In the genomic region with DNA sequence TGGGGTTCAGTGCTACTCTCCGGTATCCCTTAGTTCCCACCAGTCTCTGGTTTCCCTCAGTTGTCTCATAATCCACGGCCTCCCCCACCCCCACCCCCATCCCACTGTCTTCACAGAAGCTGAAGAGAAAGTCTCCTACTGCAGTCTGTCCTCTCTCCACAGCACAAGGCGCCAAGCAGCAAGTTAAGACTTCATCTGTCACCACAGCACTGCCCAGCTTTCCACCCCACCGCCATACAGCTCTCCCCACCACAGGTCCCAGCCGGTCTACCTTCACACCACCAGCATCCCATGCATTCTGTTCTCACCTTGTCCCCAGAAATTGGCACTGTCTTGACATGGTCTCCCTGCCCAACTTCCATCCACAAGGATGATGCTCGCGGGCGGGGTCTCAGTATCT, we compare ENCODE assay signal across 13 mouse cellular contexts. TPM values are rescaled to one million over a fixed set of nuclear protein-coding genes. Genes with fewer than 3 reads are reported as not detected.
DNase-seq lines count a peak whose midpoint lies in the region; ATAC-seq lines count a peak whose summit lies in the region.
"Had no signal": no experiment of that assay in that cellular context is flagged by ENCODE, and none has a peak within 500 bp of the region (broad histone marks: within the 10 kb centered on the region; RNA-seq: fewer than 3 reads in every experiment).

No protein-coding gene starts in this region.

- peak overlapping the region; percentile 71 for H3K4me2 ChIP-seq in heart, embryonic 12.5 days
- H3K4me2 ChIP-seq in hindbrain, embryonic 12.5 days (replicated peaks) = peak overlapping the region; percentile 65
- 0 out of 2 replicates have a peak overlapping the region, but pooled peaks have one; percentile 59 for H3K4me2 ChIP-seq in liver, embryonic 16.5 days (ENCODE audit: low read depth, low read length)

- intact Hi-C loops in heart, postnatal 14 days (cut with DNase I) = no loop called here

- no peak overlapping the region for H3K27ac ChIP-seq in heart, embryonic 12.5 days (ENCODE audit: poor library complexity, severe bottlenecking)
- no peak overlapping the region for H3K27ac ChIP-seq in brown adipose tissue, adult 24 weeks (replicated peaks; ENCODE audit: low read depth, low read length)
- H3K27ac ChIP-seq in hindbrain, embryonic 12.5 days = no peak overlapping the region
- no peak overlapping the region for H3K27ac ChIP-seq in liver, embryonic 16.5 days (ENCODE audit: low read length)

- peak overlapping the region; percentile 58 for H3K4me3 ChIP-seq in heart, embryonic 12.5 days
- 0 out of 2 replicates have a peak overlapping the region, but pooled peaks have one; percentile 13 for H3K4me3 ChIP-seq in brown adipose tissue, adult 24 weeks (ENCODE audit: insufficient read depth, low read depth, low read length)
- H3K4me3 ChIP-seq in hindbrain, embryonic 12.5 days = peak overlapping the region; percentile 49
- no peak overlapping the region for H3K4me3 ChIP-seq in liver, embryonic 16.5 days (ENCODE audit: low read depth, low read length)

- 18% methylated on average over 8 of the region's 8 CpGs for WGBS in heart, embryonic 12.5 days
- WGBS in hindbrain, embryonic 12.5 days = 27% methylated on average over 8 of the region's 8 CpGs
- WGBS in liver, embryonic 16.5 days (ENCODE audit: insufficient replicate concordance) = 35% methylated on average over 8 of the region's 8 CpGs

- 0 out of 2 replicates have a peak, but pooled peaks cover 3% of the 10 kb centered on the region for H3K27me3 ChIP-seq in heart, embryonic 12.5 days (replicated peaks)
- peaks cover 54% of the 10 kb centered on the region for H3K27me3 ChIP-seq in hindbrain, embryonic 12.5 days
- peaks cover 31% of the 10 kb centered on the region for H3K27me3 ChIP-seq in liver, embryonic 16.5 days (ENCODE audit: control insufficient read depth, insufficient read depth, low read depth, low read length)

- H3K36me3 ChIP-seq in heart, embryonic 12.5 days = no peaks in the 10 kb centered on the region; the same call in 1 of the 2 replicates
- H3K36me3 ChIP-seq in hindbrain, embryonic 12.5 days = no peaks in the 10 kb centered on the region
- no peaks in the 10 kb centered on the region for H3K36me3 ChIP-seq in liver, embryonic 16.5 days (ENCODE audit: control insufficient read depth, insufficient read depth)

- H3K4me1 ChIP-seq in heart, embryonic 12.5 days (replicated peaks) = peaks cover 25% of the 10 kb centered on the region
- no peaks in the 10 kb centered on the region for H3K4me1 ChIP-seq in brown adipose tissue, adult 24 weeks (ENCODE audit: control insufficient read depth, insufficient read depth, insufficient read length, low read length)
- H3K4me1 ChIP-seq in hindbrain, embryonic 12.5 days = peaks cover 9% of the 10 kb centered on the region
- no peaks in the 10 kb centered on the region for H3K4me1 ChIP-seq in liver, embryonic 16.5 days (ENCODE audit: control insufficient read depth, low read depth, low read length)

- no peak for DNase-seq in heart, postnatal 14 days
- no peak for DNase-seq in layer of hippocampus, adult 11-12 months (ENCODE audit: low spot score)
- DNase-seq in testis, postnatal 14 days (ENCODE audit: low spot score) = no peak
- DNase-seq: B cell, adult 2 months; lung, postnatal 14 days; right cerebral cortex, adult 18-20 months had no signal

- H3K9ac ChIP-seq in heart, embryonic 12.5 days = peak overlapping the region; percentile 68
- peak overlapping the region; percentile 62; the same call in 1 of the 2 replicates for H3K9ac ChIP-seq in hindbrain, embryonic 12.5 days
- no peak overlapping the region for H3K9ac ChIP-seq in liver, embryonic 16.5 days (ENCODE audit: low read depth, low read length)

- no peaks in the 10 kb centered on the region for H3K9me3 ChIP-seq in heart, embryonic 12.5 days (replicated peaks)
- no peaks in the 10 kb centered on the region for H3K9me3 ChIP-seq in hindbrain, embryonic 12.5 days (replicated peaks)
- no peaks in the 10 kb centered on the region for H3K9me3 ChIP-seq in liver, embryonic 16.5 days (replicated peaks; ENCODE audit: control insufficient read depth, low read length)

- ATAC-seq in heart, embryonic 12.5 days (ENCODE audit: insufficient number of reproducible peaks, low FRiP score) = 0 out of 2 replicates have a peak, but pooled peaks have one; percentile 1
- 0 out of 2 replicates have a peak, but pooled peaks have one; percentile 27 for ATAC-seq in hindbrain, embryonic 12.5 days (ENCODE audit: low FRiP score)
- ATAC-seq in liver, embryonic 16.5 days (ENCODE audit: low read depth) = no peak
- no peak for ATAC-seq in inflammation-experienced regulatory T-cells, adult 6 months
- ATAC-seq: activated CD4-positive, CD25-positive, alpha-beta regulatory T cell, adult 4 months had no signal

RNA-seq across cellular contexts. Expression of a gene that starts 0.9 kb away (rescaled TPM):
- 10.6 and 15.4 TPM in 2 replicates for polyA plus RNA-seq in heart, embryonic 12.5 days (2016; fragmentation: Nextera tagmentation; extraction: Ambion mirVana)
- total RNA-seq in heart, postnatal 14 days (2021) = 10 to 100 TPM; 11.9 to 12.3 TPM
- 12.6 and 26.4 TPM in 2 replicates for polyA plus RNA-seq in brown adipose tissue, adult 24 weeks (2012; ENCODE audit: insufficient read depth, insufficient read length, missing spikeins)
- 22.0 and 24.7 TPM in 2 replicates for polyA plus RNA-seq in hindbrain, embryonic 12.5 days (2016; fragmentation: Nextera tagmentation; extraction: Ambion mirVana)
- polyA plus RNA-seq in liver, embryonic 16.5 days (2015; fragmentation: Nextera tagmentation; extraction: Ambion mirVana) = 1.8 and 2.8 TPM in 2 replicates
- polyA plus RNA-seq in inflammation-experienced regulatory T-cells, adult 6 months (2017; shearing (Covaris generic)) = under 1 TPM in 1 of 3 experiments, not detected in 2; 0.16 TPM

RNA-seq across cellular contexts. Expression of a gene that starts 19.6 kb away (rescaled TPM):
- 11.2 and 12.5 TPM in 2 replicates for polyA plus RNA-seq in heart, embryonic 12.5 days (2016; fragmentation: Nextera tagmentation; extraction: Ambion mirVana)
- total RNA-seq in heart, postnatal 14 days (2021) = 1 to 10 TPM; 3.0 to 3.2 TPM
- 2.0 and 2.6 TPM in 2 replicates for polyA plus RNA-seq in brown adipose tissue, adult 24 weeks (2012; ENCODE audit: insufficient read depth, insufficient read length, missing spikeins)
- 2.9 and 3.2 TPM in 2 replicates for polyA plus RNA-seq in hindbrain, embryonic 12.5 days (2016; fragmentation: Nextera tagmentation; extraction: Ambion mirVana)
- 10.3 and 11.4 TPM in 2 replicates for polyA plus RNA-seq in liver, embryonic 16.5 days (2015; fragmentation: Nextera tagmentation; extraction: Ambion mirVana)
- 10 to 100 TPM; 19.2 to 26.7 (median 20.9) TPM for polyA plus RNA-seq in inflammation-experienced regulatory T-cells, adult 6 months (2017; shearing (Covaris generic))

RNA-seq across cellular contexts. Expression of a gene that starts 35.6 kb away (rescaled TPM):
- polyA plus RNA-seq in heart, embryonic 12.5 days (2016; fragmentation: Nextera tagmentation; extraction: Ambion mirVana) = not detected in 2 replicates
- not detected for total RNA-seq in heart, postnatal 14 days (2021)
- not detected in 2 replicates for polyA plus RNA-seq in brown adipose tissue, adult 24 weeks (2012; ENCODE audit: insufficient read depth, insufficient read length, missing spikeins)
- polyA plus RNA-seq in hindbrain, embryonic 12.5 days (2016; fragmentation: Nextera tagmentation; extraction: Ambion mirVana) = 0.43 TPM in 1 of 2 replicates, not detected in the other
- polyA plus RNA-seq in liver, embryonic 16.5 days (2015; fragmentation: Nextera tagmentation; extraction: Ambion mirVana) = 0.13 TPM in 1 of 2 replicates, not detected in the other
- not detected for polyA plus RNA-seq in inflammation-experienced regulatory T-cells, adult 6 months (2017; shearing (Covaris generic))
- polyA plus RNA-seq: activated CD4-positive, CD25-positive, alpha-beta regulatory T cell, adult 4 months; gonadal fat pad, adult 2 months had no signal

RNA-seq across cellular contexts. Expression of a gene that starts 39.3 kb away (rescaled TPM):
- polyA plus RNA-seq in heart, embryonic 12.5 days (2016; fragmentation: Nextera tagmentation; extraction: Ambion mirVana) = 175 and 189 TPM in 2 replicates
- total RNA-seq in heart, postnatal 14 days (2021) = 100 to 1,000 TPM; 108 to 110 TPM
- polyA plus RNA-seq in brown adipose tissue, adult 24 weeks (2012; ENCODE audit: insufficient read depth, insufficient read length, missing spikeins) = 252 and 255 TPM in 2 replicates
- 215 and 230 TPM in 2 replicates for polyA plus RNA-seq in hindbrain, embryonic 12.5 days (2016; fragmentation: Nextera tagmentation; extraction: Ambion mirVana)
- 117 and 122 TPM in 2 replicates for polyA plus RNA-seq in liver, embryonic 16.5 days (2015; fragmentation: Nextera tagmentation; extraction: Ambion mirVana)
- 100 to 1,000 TPM; 332 to 391 (median 358) TPM for polyA plus RNA-seq in inflammation-experienced regulatory T-cells, adult 6 months (2017; shearing (Covaris generic))

Comparison
In these comparisons a context has a peak if more than half of its experiments do, and no peak if none do; other contexts are left out.
1. ATAC-seq: peak in heart, embryonic 12.5 days (single experiment) and hindbrain, embryonic 12.5 days (single experiment); none in liver, embryonic 16.5 days (single experiment) and inflammation-experienced regulatory T-cells, adult 6 months (single experiment).
2. Peak in every context shown above with its lines, with median percentiles within 50 percentile points of each other: H3K4me2 ChIP-seq.